Mouse (Mus musculus) forebrain, embryonic 12.5 days (tissue): ENCODE measurements around the gene Repin1. TPM values are rescaled to one million over a fixed set of nuclear protein-coding genes. Genes with fewer than 3 reads are reported as not detected.

ENCODE experiments used
- ATAC-seq: fragments of 200-750 bp; cut with Nextera tagmentation; 2 replicates; pipeline ENCODE4 v1.8.0; 2017; ENCODE audit warnings: moderate TSS enrichment; ENCODE audit not compliant: low FRiP score
- H3K27ac ChIP-seq: fragments of 300-500 bp; sonication (generic); 2 replicates; pipeline ENCODE4 v1.5.1; 2016; ENCODE audit warnings: mild to moderate bottlenecking
- H3K27me3 ChIP-seq: fragments of 300-500 bp; sonication (generic); 2 replicates; pipeline ENCODE4 v1.6.1; 2016; ENCODE audit warnings: mild to moderate bottlenecking
- H3K36me3 ChIP-seq: fragments of 300-500 bp; sonication (generic); replicated peaks from 2 replicates; pipeline ENCODE4 v1.6.1; 2016; ENCODE audit warnings: mild to moderate bottlenecking
- H3K4me1 ChIP-seq: fragments of 300-500 bp; sonication (generic); 2 replicates; pipeline ENCODE4 v1.6.1; 2016
- H3K4me2 ChIP-seq: fragments of 300-500 bp; sonication (generic); 2 replicates; pipeline ENCODE4 v1.6.1; 2016; ENCODE audit warnings: mild to moderate bottlenecking, moderate library complexity
- H3K4me3 ChIP-seq: fragments of 300-500 bp; sonication (generic); replicated peaks from 2 replicates; pipeline ENCODE4 v1.5.1; 2016; ENCODE audit warnings: mild to moderate bottlenecking
- H3K9ac ChIP-seq: fragments of 300-500 bp; sonication (generic); 2 replicates; pipeline ENCODE4 v1.6.1; 2016; ENCODE audit warnings: mild to moderate bottlenecking
- H3K9me3 ChIP-seq: fragments of 300-500 bp; sonication (generic); 2 replicates; pipeline ENCODE4 v1.6.1; 2016
- WGBS: fragments of 180-500 bp; shearing (Covaris S2); methylation state at CpG from one replicate; pipeline ENCODE4 v1.1.7; 2016; 5-methylcytosine and 5-hydroxymethylcytosine counted together
- polyA plus RNA-seq: library from polyadenylated mRNA; unstranded; fragments of >200 nt; fragmentation: Nextera tagmentation; extraction: Ambion mirVana; gene quantifications from 2 replicates; pipeline ENCODE4 v1.2.1, GENCODE M21; 2016

Repin1 gene
- polyA plus RNA-seq, 1 experiment from 2014 or later, result 46.7 TPM

GRCm38 (mm10) chr6:48566312-48566711, 27.4 kb upstream of the Repin1 start:
- 84% methylated on average over 5 of the region's 5 CpGs for WGBS
- H3K9me3 ChIP-seq, result no peaks in the 10 kb centered on the region
- H3K9ac ChIP-seq, result no peak overlapping the region
- ATAC-seq, result no peak
- no peak overlapping the region for H3K4me2 ChIP-seq
- peaks cover 21% of the 10 kb centered on the region; the same call in 1 of the 2 replicates for H3K36me3 ChIP-seq
- H3K27me3 ChIP-seq, result no peaks in the 10 kb centered on the region
- H3K27ac ChIP-seq, result no peak overlapping the region
- H3K4me1 ChIP-seq, result no peaks in the 10 kb centered on the region
- no peak overlapping the region for H3K4me3 ChIP-seq

GRCm38 (mm10) chr6:48568036-48568984, 25.4 kb upstream of the Repin1 start:
- ATAC-seq, result no peak
- 90% methylated on average over 21 of the region's 21 CpGs for WGBS

DNA sequence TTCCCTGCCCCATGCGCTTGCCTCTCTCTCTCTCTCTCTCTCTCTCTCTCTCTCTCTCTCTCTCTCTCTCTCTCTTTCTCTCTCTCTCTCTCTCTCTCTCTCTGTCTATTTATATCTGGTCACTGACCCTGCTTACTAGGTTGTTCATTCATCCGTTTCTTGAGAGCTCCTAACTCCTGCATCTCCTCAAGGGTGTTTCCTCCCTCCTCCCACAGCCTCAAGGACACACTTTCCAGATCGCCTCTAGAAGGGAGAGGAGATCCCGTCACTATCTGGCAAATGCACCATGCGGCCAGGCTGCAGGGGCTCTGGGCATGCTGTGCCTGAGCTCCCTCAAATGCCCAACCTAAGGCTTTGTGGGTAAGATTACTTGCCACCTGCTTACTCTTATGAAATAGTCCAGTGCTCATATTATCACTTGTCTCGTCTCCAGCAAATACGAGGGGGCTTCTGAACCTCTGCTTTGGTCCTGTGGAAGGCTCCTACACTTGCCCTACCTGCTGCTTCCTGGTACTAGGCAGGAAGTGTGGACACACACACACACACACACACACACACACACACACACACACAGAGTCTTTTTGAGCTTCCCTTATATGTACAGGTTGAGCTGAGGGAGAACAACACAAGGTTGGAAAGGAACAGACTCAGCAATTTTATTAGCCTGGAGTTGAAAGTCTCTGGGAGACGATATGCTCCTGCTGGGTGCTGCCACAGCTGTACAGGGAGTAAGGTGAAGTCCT, 24.4 kb upstream of the Repin1 start:
- Histone ChIP-seq H3K4me1 (no peaks in the 10 kb centered on the region), H3K9ac (no peak overlapping the region), H3K4me3 (no peak overlapping the region), H3K9me3 (no peaks in the 10 kb centered on the region), H3K27me3 (no peaks in the 10 kb centered on the region), H3K36me3 (peaks cover 18% of the 10 kb centered on the region; the same call in 1 of the 2 replicates), H3K4me2 (no peak overlapping the region), H3K27ac (no peak overlapping the region)
- ATAC-seq, result no peak
- 82% methylated on average over 8 of the region's 8 CpGs for WGBS

More at GRCm38 (mm10) chr6:48568036-48568984, 25.4 kb upstream of the Repin1 start:
- no peak overlapping the region for H3K4me2 ChIP-seq
- no peaks in the 10 kb centered on the region for H3K27me3 ChIP-seq
- no peak overlapping the region for H3K27ac ChIP-seq
- no peaks in the 10 kb centered on the region for H3K9me3 ChIP-seq
- H3K4me3 ChIP-seq, result no peak overlapping the region
- no peak overlapping the region for H3K9ac ChIP-seq
- peaks cover 21% of the 10 kb centered on the region; the same call in 1 of the 2 replicates for H3K36me3 ChIP-seq
- no peaks in the 10 kb centered on the region for H3K4me1 ChIP-seq

DNA sequence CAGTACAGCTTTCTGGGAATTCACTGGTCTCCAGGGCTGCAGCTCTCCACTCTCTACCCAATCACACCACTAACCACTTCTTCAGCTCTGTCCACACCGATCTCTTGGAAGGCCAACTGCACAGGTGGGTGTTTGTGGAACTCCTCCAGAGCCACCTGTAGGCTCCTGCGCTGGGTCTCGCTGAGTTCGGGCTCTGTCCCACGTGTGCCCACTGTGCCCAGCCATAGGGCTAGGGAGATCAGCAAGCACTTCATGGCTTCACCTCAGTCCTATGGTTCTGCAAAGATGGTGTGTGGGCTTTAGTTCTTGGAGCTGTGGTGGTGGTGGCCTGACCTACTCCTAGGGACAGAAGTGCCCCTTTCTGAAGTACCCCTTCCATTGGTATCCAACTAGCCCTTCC, 21.7 kb upstream of the Repin1 start:
- no peak overlapping the region for H3K27ac ChIP-seq
- H3K27me3 ChIP-seq, result no peaks in the 10 kb centered on the region
- no peaks in the 10 kb centered on the region for H3K4me1 ChIP-seq
- peaks cover 7% of the 10 kb centered on the region; the same call in 1 of the 2 replicates for H3K36me3 ChIP-seq
- no peak for ATAC-seq
- 90% methylated on average over 5 of the region's 5 CpGs for WGBS
- H3K9ac ChIP-seq, result no peak overlapping the region
- H3K4me2 ChIP-seq, result no peak overlapping the region
- H3K9me3 ChIP-seq, result no peaks in the 10 kb centered on the region
- no peak overlapping the region for H3K4me3 ChIP-seq

DNA sequence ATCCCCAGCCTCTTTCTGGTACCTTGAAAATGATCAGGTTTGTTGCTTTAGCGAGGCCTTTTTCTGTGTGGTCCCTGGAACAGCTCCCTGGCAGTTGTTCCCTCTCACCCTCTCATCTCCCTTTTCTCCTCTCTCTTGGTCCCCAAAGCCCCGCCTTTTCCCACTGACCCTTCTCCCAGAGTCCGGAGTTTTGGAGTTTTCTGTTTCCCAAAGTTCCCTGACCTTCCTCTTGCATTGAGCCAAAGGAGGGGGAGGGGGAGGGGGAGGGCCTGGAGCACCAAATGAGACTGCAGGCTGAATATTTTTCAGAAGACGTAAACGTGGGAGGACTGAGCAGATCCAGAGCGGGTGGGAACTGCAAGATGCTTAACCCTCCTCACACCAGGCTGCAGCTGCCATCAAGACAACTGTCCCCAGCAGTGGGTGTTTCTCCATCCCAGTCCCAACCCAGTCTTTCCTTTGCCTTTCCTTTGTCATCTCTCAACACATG, 21.1 kb upstream of the Repin1 start, which contains the start of gene Rarres2:
TSS of gene Rarres2 (minus strand) at position 218 of the 490 bp plus-strand sequence.
- no peaks in the 10 kb centered on the region for H3K4me1 ChIP-seq
- H3K27ac ChIP-seq, result no peak within 1 kb of the TSS
- H3K9ac ChIP-seq, result no peak within 1 kb of the TSS
- WGBS, result 46% methylated on average over 6 of the region's 6 CpGs
- ATAC-seq, result no peak
- H3K36me3 ChIP-seq, result peaks cover 7% of the 10 kb centered on the region; the same call in 1 of the 2 replicates
- H3K9me3 ChIP-seq, result no peaks in the 10 kb centered on the region
- H3K4me2 ChIP-seq, result no peak within 1 kb of the TSS
- no peaks in the 10 kb centered on the region for H3K27me3 ChIP-seq
- H3K4me3 ChIP-seq, result no peak within 1 kb of the TSS

GRCm38 (mm10) chr6:48573280-48573679, 20.4 kb upstream of the Repin1 start:
- H3K9ac ChIP-seq, result no peak overlapping the region

DNA sequence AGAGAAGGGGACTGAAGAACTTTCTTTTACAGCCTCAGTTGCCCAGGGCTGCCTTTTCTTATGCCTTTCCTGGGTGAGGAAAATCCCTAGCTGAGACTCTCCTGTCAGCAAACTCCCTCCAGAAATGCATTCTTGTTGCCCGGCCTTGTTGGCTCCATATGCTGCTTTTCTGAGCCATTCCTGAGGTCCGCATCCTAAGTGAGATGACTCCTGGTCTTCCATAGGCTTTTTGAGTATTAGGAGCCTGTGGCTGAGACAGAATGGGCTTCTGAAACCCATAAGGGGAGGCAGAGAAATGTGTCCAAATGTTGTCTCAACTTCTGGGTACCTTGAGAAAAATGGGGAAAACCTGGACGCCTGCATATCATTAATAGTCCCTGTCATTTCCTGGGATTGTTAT, 19.7 kb upstream of the Repin1 start:
- no peaks in the 10 kb centered on the region for H3K9me3 ChIP-seq
- no peak overlapping the region for H3K27ac ChIP-seq
- ATAC-seq, result no peak
- WGBS, result 82% methylated on average over 3 of the region's 3 CpGs
- H3K9ac ChIP-seq, result no peak overlapping the region
- H3K27me3 ChIP-seq, result no peaks in the 10 kb centered on the region
- H3K4me3 ChIP-seq, result no peak overlapping the region
- no peaks in the 10 kb centered on the region for H3K4me1 ChIP-seq
- H3K36me3 ChIP-seq, result no peaks in the 10 kb centered on the region; the same call in 1 of the 2 replicates
- H3K4me2 ChIP-seq, result no peak overlapping the region

More at GRCm38 (mm10) chr6:48573280-48573679, 20.4 kb upstream of the Repin1 start:
- Histone ChIP-seq H3K36me3 (peaks cover 5% of the 10 kb centered on the region; the same call in 1 of the 2 replicates), H3K27me3 (no peaks in the 10 kb centered on the region), H3K4me3 (no peak overlapping the region), H3K4me2 (no peak overlapping the region), H3K4me1 (no peaks in the 10 kb centered on the region), H3K27ac (no peak overlapping the region), H3K9me3 (no peaks in the 10 kb centered on the region)
- no peak for ATAC-seq
- WGBS, result 79% methylated on average over 10 of the region's 10 CpGs

DNA sequence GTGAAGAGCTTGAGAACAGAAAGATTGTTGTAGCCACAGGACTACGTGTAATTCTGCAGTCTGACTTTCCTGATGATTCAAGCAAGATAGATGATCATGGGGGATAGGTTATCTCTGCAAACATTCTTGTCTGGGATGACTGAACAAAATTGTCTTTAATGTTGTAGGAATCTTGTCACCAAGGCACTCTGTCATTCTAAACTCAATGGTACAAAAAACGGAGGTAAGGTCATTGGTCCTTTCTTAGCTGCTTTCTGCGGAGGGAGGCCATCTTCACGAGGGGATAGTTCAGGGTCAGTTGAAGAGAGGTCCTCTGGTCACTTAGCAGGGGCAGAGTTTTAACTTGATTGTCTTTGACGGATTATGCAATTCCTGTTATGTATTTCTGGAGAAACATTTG, 14.9 kb upstream of the Repin1 start:
- ATAC-seq, result no peak
- no peak overlapping the region for H3K9ac ChIP-seq
- H3K4me2 ChIP-seq, result no peak overlapping the region
- no peak overlapping the region for H3K27ac ChIP-seq
- H3K27me3 ChIP-seq, result no peaks in the 10 kb centered on the region
- H3K4me1 ChIP-seq, result no peaks in the 10 kb centered on the region
- no peaks in the 10 kb centered on the region for H3K9me3 ChIP-seq
- WGBS, result 75% methylated on average over 5 of the region's 5 CpGs
- H3K36me3 ChIP-seq, result no peaks in the 10 kb centered on the region
- H3K4me3 ChIP-seq, result no peak overlapping the region

DNA sequence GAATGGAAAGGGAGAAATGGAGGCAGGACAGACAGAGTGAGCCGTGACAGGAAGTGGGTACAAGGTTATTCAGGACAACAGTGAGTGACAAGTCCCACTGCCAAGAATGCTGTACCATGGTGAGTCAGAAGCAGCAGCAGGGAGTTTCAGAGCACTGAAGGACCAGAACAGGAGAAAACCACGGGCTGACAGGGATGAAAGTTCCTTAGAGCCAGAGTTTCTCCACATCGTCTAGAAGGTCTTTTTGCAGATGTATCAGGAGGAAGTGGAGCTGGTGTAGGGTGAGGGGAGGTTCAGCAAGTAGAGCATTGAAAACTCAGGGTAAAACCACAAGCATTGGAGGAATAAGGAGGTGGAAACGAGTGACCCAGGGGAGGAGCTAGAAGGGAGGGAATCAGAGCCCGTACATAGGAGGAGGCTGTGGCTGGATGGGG, 14.5 kb upstream of the Repin1 start:
- Histone ChIP-seq H3K9me3 (no peaks in the 10 kb centered on the region), H3K27ac (no peak overlapping the region), H3K4me2 (no peak overlapping the region), H3K4me1 (no peaks in the 10 kb centered on the region), H3K27me3 (no peaks in the 10 kb centered on the region), H3K4me3 (no peak overlapping the region), H3K36me3 (no peaks in the 10 kb centered on the region), H3K9ac (no peak overlapping the region)
- 52% methylated on average over 5 of the region's 5 CpGs for WGBS
- ATAC-seq, result no peak

DNA sequence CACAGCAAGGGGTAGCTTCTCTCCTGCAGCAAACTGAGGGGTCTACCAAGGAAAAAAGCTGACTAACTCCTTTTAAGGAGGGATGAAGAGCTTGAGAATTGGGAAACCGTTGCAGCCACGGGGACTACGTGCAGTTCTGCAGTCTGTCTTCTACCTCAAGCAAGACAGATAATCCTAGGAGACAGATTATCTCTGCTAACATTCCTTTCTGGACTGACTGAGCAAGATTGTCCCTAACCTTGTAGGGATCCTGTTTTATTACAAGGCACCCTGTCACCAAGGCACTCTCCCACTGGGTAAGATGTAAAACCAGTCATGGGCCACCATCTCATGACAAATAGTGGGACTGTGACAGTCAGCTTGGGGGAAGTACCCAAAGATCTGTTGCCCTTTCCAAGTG, 12.4 kb upstream of the Repin1 start:
- H3K9ac ChIP-seq, result no peak overlapping the region
- H3K36me3 ChIP-seq, result no peaks in the 10 kb centered on the region
- no peak for ATAC-seq
- no peaks in the 10 kb centered on the region for H3K9me3 ChIP-seq
- no peak overlapping the region for H3K4me3 ChIP-seq
- 32% methylated on average over 3 of the region's 3 CpGs for WGBS
- no peaks in the 10 kb centered on the region for H3K27me3 ChIP-seq
- no peak overlapping the region for H3K4me2 ChIP-seq
- no peak overlapping the region for H3K27ac ChIP-seq
- H3K4me1 ChIP-seq, result no peaks in the 10 kb centered on the region

- ATAC-seq, result no peak
- Histone ChIP-seq H3K27ac (no peak overlapping the region), H3K4me1 (no peaks in the 10 kb centered on the region), H3K4me2 (no peak overlapping the region), H3K9me3 (no peaks in the 10 kb centered on the region), H3K27me3 (no peaks in the 10 kb centered on the region), H3K36me3 (no peaks in the 10 kb centered on the region), H3K9ac (no peak overlapping the region), H3K4me3 (no peak overlapping the region)
- WGBS, result 70% methylated on average over 3 of the region's 3 CpGs
Measured at GRCm38 (mm10) chr6:48582037-48582436, 11.6 kb upstream of the Repin1 start.

GRCm38 (mm10) chr6:48589194-48589750, 4.4 kb upstream of the Repin1 start, which contains the start of gene Gm45021:
TSS of gene Gm45021 (plus strand) at chr6:48589610.
- Histone ChIP-seq H3K4me3 (no peak within 1 kb of the TSS), H3K4me1 (peaks cover 7% of the 10 kb centered on the region), H3K9ac (no peak within 1 kb of the TSS), H3K27ac (no peak within 1 kb of the TSS), H3K4me2 (no peak within 1 kb of the TSS), H3K36me3 (no peaks in the 10 kb centered on the region), H3K27me3 (no peaks in the 10 kb centered on the region), H3K9me3 (no peaks in the 10 kb centered on the region)
- ATAC-seq, result no peak
- 78% methylated on average over 6 of the region's 6 CpGs for WGBS
